In genomic region chr13:34470410-34470809, GRCm38 (mm10) we compare ENCODE assay signal across 13 mouse cellular contexts.
DNase-seq lines count a peak whose midpoint lies in the region; ATAC-seq and TF ChIP-seq lines count a peak whose summit lies in the region.
"Had no signal": no experiment of that assay in that cellular context is flagged by ENCODE, and none has a peak within 500 bp of the region (broad histone marks: within the 10 kb centered on the region; RNA-seq: fewer than 3 reads in every experiment).

No protein-coding gene starts in this region.

- no peak for DNase-seq in heart, adult 2 months
- DNase-seq in lung, postnatal 10 days, result peak; percentile 9
- DNase-seq in lung, postnatal 25 days (ENCODE audit: low spot score), result no peak
- peak; percentile 16 for DNase-seq in ES-CJ7 (ENCODE audit: low read depth, low spot score)
- peak; percentile 23 for DNase-seq in lung, postnatal 36 days
- no peak for DNase-seq in gastrocnemius, postnatal 4 days (ENCODE audit: low spot score in 2 of 2)
- DNase-seq in right cerebral cortex, postnatal 25 days, result no peak
- DNase-seq: liver, embryonic 13.5 days had no signal

- no peak overlapping the region for H3K4me3 ChIP-seq in heart, adult 2 months
- no peak overlapping the region for H3K4me3 ChIP-seq in heart, embryonic 11.5 days (ENCODE audit: low read depth, low read length)
- H3K4me3 ChIP-seq: erythroblast, embryonic 14.5 days; heart, embryonic 12.5 days; hindbrain, embryonic 10.5 days; liver, embryonic 13.5 days had no signal

- no peak for TF ChIP-seq POLR2A in heart, adult 2 months (IDR thresholded peaks at IDR 0.05; ENCODE audit: insufficient read depth, low read depth, low read length)

- H3K27me3 ChIP-seq in heart, adult 2 months (ENCODE audit: control insufficient read depth, insufficient read depth, low read length), result no peaks in the 10 kb centered on the region
- no peaks in the 10 kb centered on the region for H3K27me3 ChIP-seq in heart, embryonic 11.5 days (ENCODE audit: control insufficient read depth, insufficient read depth, low read length)
- H3K27me3 ChIP-seq: heart, embryonic 12.5 days; liver, embryonic 13.5 days had no signal

- intact Hi-C loops in heart, adult 2 months (cut with DNase I), result no loop called here

- no peak for ATAC-seq in heart, embryonic 11.5 days (replicated peaks; ENCODE audit: insufficient number of reproducible peaks, low FRiP score, low TSS enrichment)

- no peak overlapping the region for H3K27ac ChIP-seq in heart, adult 2 months
- H3K27ac ChIP-seq in heart, embryonic 11.5 days (ENCODE audit: low read depth, low read length), result no peak overlapping the region
- H3K27ac ChIP-seq: hindbrain, embryonic 10.5 days; liver, embryonic 13.5 days had no signal

- peak; percentile 40 for TF ChIP-seq CTCF in heart, adult 2 months (IDR thresholded peaks at IDR 0.05)

- H3K36me3 ChIP-seq in heart, adult 2 months (ENCODE audit: control insufficient read depth, insufficient read depth, low read length), result no peaks in the 10 kb centered on the region
- no peaks in the 10 kb centered on the region for H3K36me3 ChIP-seq in heart, embryonic 11.5 days (ENCODE audit: control insufficient read depth, insufficient read depth, low read length)
- H3K36me3 ChIP-seq: heart, embryonic 12.5 days; hindbrain, embryonic 10.5 days; liver, embryonic 13.5 days had no signal

- TF ChIP-seq EP300 in heart, adult 2 months (IDR thresholded peaks at IDR 0.05; ENCODE audit: insufficient read depth, low read depth, low read length), result no peak

- H3K9ac ChIP-seq in heart, adult 2 months (ENCODE audit: low read depth, low read length), result no peak overlapping the region
- H3K9ac ChIP-seq in heart, embryonic 11.5 days (ENCODE audit: low read depth, low read length), result no peak overlapping the region
- H3K9ac ChIP-seq: heart, embryonic 12.5 days; liver, embryonic 13.5 days had no signal

- WGBS in heart, adult 2 months, result 100% methylated on average over 1 of the region's 1 CpGs
- WGBS in heart, embryonic 11.5 days (ENCODE audit: insufficient replicate concordance), result 61% methylated on average over 1 of the region's 1 CpGs

- H3K4me2 ChIP-seq in heart, embryonic 11.5 days, result no peak overlapping the region
- H3K4me2 ChIP-seq: heart, embryonic 12.5 days; liver, embryonic 13.5 days; midbrain, embryonic 11.5 days had no signal

- no peaks in the 10 kb centered on the region for H3K4me1 ChIP-seq in heart, adult 2 months (ENCODE audit: control insufficient read depth, insufficient read depth, low read length)
- H3K4me1 ChIP-seq in heart, embryonic 11.5 days (ENCODE audit: control insufficient read depth, insufficient read depth, low read length), result no peaks in the 10 kb centered on the region

- no peaks in the 10 kb centered on the region for H3K79me2 ChIP-seq in heart, adult 2 months (replicated peaks; ENCODE audit: control insufficient read depth, insufficient read depth, low read length)

- no peaks in the 10 kb centered on the region for H3K9me3 ChIP-seq in heart, embryonic 11.5 days (replicated peaks; ENCODE audit: control insufficient read depth, low read length)
- H3K9me3 ChIP-seq: heart, embryonic 12.5 days; hindbrain, embryonic 10.5 days; liver, embryonic 13.5 days had no signal

Comparison
In these comparisons a context has a peak if more than half of its experiments do, and no peak if none do; other contexts are left out.
1. DNase-seq: peak in lung, postnatal 10 days (single experiment), ES-CJ7 (single experiment) and lung, postnatal 36 days (single experiment); none in heart, adult 2 months (0 of 2), lung, postnatal 25 days (single experiment), gastrocnemius, postnatal 4 days (0 of 2) and right cerebral cortex, postnatal 25 days (single experiment).